Mouse (Mus musculus): ENCODE results near the gene Cops9. TPM values are rescaled to one million over a fixed set of nuclear protein-coding genes. Genes with fewer than 3 reads are reported as not detected.

Cops9 gene
- total RNA-seq (2021): 100 to 1,000 TPM; 321 to 335 TPM
- long read RNA-seq, experiment 1, transcript Cops9-201 (3 exons, 438 nt): major isoform, 70 of 91 reads
- long read RNA-seq, experiment 1, transcript Cops9-204 (3 exons, 649 nt): minor isoform, 14 of 91 reads
- long read RNA-seq, experiment 1, partial matches to known transcripts: 3 of 91 reads
- long read RNA-seq, experiment 1, other reads (novel, unspliced or antisense): 3 of 91 reads
- long read RNA-seq, experiment 2, transcript Cops9-204 (3 exons, 649 nt): minor isoform, 21 of 136 reads
- long read RNA-seq, experiment 2, transcript Cops9-201 (3 exons, 438 nt): major isoform, 110 of 136 reads
- long read RNA-seq, experiment 2, partial matches to known transcripts: 0 of 136 reads
- long read RNA-seq, experiment 2, other reads (novel, unspliced or antisense): 2 of 136 reads

GRCm38 (mm10) chr1:92641514-92642272 lies at the start of gene Cops9:
Gene Cops9, minus strand, starts transcription at chr1:92641985.
- peak within 1 kb of the TSS; percentile 95 for H3K27ac ChIP-seq
- TF ChIP-seq CTCF (conservative IDR thresholded peaks at IDR 0.05): no peak
- peak; percentile 87 to 89 for DNase-seq (ENCODE audit: low spot score in 2 of 2)
- peak within 1 kb of the TSS; percentile 97 for H3K4me3 ChIP-seq

GRCm38 (mm10) chr1:92691166-92691844 lies 49.5 kb upstream of the Cops9 start:
- TF ChIP-seq CTCF (conservative IDR thresholded peaks at IDR 0.05): no peak
- no peak overlapping the region for H3K27ac ChIP-seq
- DNase-seq (ENCODE audit: low spot score in 2 of 2): no peak

GRCm38 (mm10) chr1:92686994-92687393 lies 45.2 kb upstream of the Cops9 start:
- no peak overlapping the region for H3K4me3 ChIP-seq
- DNase-seq (ENCODE audit: low spot score in 2 of 2): no peak
- TF ChIP-seq CTCF (conservative IDR thresholded peaks at IDR 0.05): no peak
- no peak overlapping the region for H3K27ac ChIP-seq

More at GRCm38 (mm10) chr1:92691166-92691844, 49.5 kb upstream of the Cops9 start:
- H3K4me3 ChIP-seq: no peak overlapping the region

GRCm38 (mm10) chr1:92683151-92683550 lies 41.4 kb upstream of the Cops9 start:
- H3K4me3 ChIP-seq: no peak overlapping the region
- DNase-seq (ENCODE audit: low spot score in 2 of 2): peak; percentile 69 to 85
- H3K27ac ChIP-seq: peak overlapping the region; percentile 84
- no peak for TF ChIP-seq CTCF (conservative IDR thresholded peaks at IDR 0.05)

GRCm38 (mm10) chr1:92680668-92681603 lies 39.2 kb upstream of the Cops9 start:
- DNase-seq (ENCODE audit: low spot score in 2 of 2): no peak
- TF ChIP-seq CTCF (conservative IDR thresholded peaks at IDR 0.05): 0 out of 2 replicates have a peak, but pooled peaks have one; percentile 7
- Histone ChIP-seq H3K27ac (no peak overlapping the region), H3K4me3 (no peak overlapping the region)

- no peak overlapping the region for H3K4me3 ChIP-seq
- no peak overlapping the region for H3K27ac ChIP-seq
- DNase-seq (ENCODE audit: low spot score in 2 of 2): no peak
- TF ChIP-seq CTCF (conservative IDR thresholded peaks at IDR 0.05): no peak
Measured at GRCm38 (mm10) chr1:92678757-92679156, 37.0 kb upstream of the Cops9 start.

- H3K27ac ChIP-seq: no peak overlapping the region
- H3K4me3 ChIP-seq: no peak overlapping the region
- DNase-seq (ENCODE audit: low spot score in 2 of 2): no peak
- no peak for TF ChIP-seq CTCF (conservative IDR thresholded peaks at IDR 0.05)
Measured at GRCm38 (mm10) chr1:92676676-92676975, 34.8 kb upstream of the Cops9 start.

- H3K4me3 ChIP-seq: no peak overlapping the region
- no peak overlapping the region for H3K27ac ChIP-seq
- no peak for DNase-seq (ENCODE audit: low spot score in 2 of 2)
- TF ChIP-seq CTCF (conservative IDR thresholded peaks at IDR 0.05): no peak
Measured at GRCm38 (mm10) chr1:92675932-92676675, 34.3 kb upstream of the Cops9 start.

- no peak for TF ChIP-seq CTCF (conservative IDR thresholded peaks at IDR 0.05)
- Histone ChIP-seq H3K27ac (no peak overlapping the region), H3K4me3 (no peak overlapping the region)
- DNase-seq (ENCODE audit: low spot score in 2 of 2): no peak
Measured at GRCm38 (mm10) chr1:92673258-92673782, 31.5 kb upstream of the Cops9 start.

GRCm38 (mm10) chr1:92671326-92671725 lies 29.5 kb upstream of the Cops9 start:
- no peak overlapping the region for H3K27ac ChIP-seq
- no peak for DNase-seq (ENCODE audit: low spot score in 2 of 2)
- TF ChIP-seq CTCF (conservative IDR thresholded peaks at IDR 0.05): no peak
- H3K4me3 ChIP-seq: no peak overlapping the region

- TF ChIP-seq CTCF (conservative IDR thresholded peaks at IDR 0.05): no peak
- no peak for DNase-seq (ENCODE audit: low spot score in 2 of 2)
Measured at GRCm38 (mm10) chr1:92669430-92669829, 27.6 kb upstream of the Cops9 start.

More at GRCm38 (mm10) chr1:92669430-92669829, 27.6 kb upstream of the Cops9 start:
- Histone ChIP-seq H3K27ac (no peak overlapping the region), H3K4me3 (no peak overlapping the region)
